Mouse (Mus musculus) hematopoietic stem cell, adult 5-6 weeks (primary cell): Measurements from ENCODE around the gene Gm3646. TPM values are rescaled to one million over a fixed set of nuclear protein-coding genes. Genes with fewer than 3 reads are reported as not detected.
A peak's percentile ranks its signal among the peaks of the same experiment; 100 is the strongest.

Experiments
- ATAC-seq, 2 experiments: fragments of 125-278 bp in 1 of 2; replicated peaks in 1 of 2; 2 replicates each; pipeline ENCODE4 v1.8.0; 2016 to 2017; ENCODE audit warnings: inconsistent platforms in 2 of 2, mild to moderate bottlenecking in 2 of 2, moderate number of reproducible peaks in 2 of 2, low read depth in 1 of 2, moderate TSS enrichment in 1 of 2; ENCODE audit not compliant: low FRiP score in 2 of 2, poor library complexity in 2 of 2, severe bottlenecking in 2 of 2, insufficient read depth in 1 of 2, low TSS enrichment in 1 of 2
- total RNA-seq: library from RNA; stranded (forward); fragments of 172-1452, 232-1000 nt; gene quantifications from 2 replicates; pipeline ENCODE4 v1.2.3, GENCODE M21; 2017

Gm3646 gene
- total RNA-seq, 1 experiment from 2014 or later, result not detected

GRCm38 (mm10) chr1:39759231-39760175 is 45.6 kb downstream of the Gm3646 start:
- no peak for ATAC-seq

- ATAC-seq, result no peak
These were observed 46.9 kb downstream of the Gm3646 start for GRCm38 (mm10) chr1:39758244-39758643.

DNA sequence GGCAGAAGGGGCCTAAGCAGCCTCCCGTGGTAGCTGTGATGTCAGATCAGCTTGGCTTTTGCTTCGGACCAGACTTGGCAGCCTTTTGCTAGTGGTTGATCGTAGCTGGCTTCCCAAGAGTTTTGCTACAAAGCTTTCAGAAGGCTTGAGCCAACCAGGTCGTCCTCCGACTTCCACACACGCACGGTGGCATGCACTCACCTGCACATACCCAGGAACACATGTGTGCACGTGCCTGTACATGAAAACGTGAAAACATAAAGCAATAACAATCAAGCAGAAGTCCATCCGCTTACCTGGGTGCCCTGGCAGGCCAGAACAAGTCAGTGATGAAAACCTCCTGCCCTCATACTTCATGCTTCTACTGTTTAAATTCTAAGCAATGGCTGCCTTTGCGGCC is 48.2 kb downstream of the Gm3646 start:
- ATAC-seq, result no peak

DNA sequence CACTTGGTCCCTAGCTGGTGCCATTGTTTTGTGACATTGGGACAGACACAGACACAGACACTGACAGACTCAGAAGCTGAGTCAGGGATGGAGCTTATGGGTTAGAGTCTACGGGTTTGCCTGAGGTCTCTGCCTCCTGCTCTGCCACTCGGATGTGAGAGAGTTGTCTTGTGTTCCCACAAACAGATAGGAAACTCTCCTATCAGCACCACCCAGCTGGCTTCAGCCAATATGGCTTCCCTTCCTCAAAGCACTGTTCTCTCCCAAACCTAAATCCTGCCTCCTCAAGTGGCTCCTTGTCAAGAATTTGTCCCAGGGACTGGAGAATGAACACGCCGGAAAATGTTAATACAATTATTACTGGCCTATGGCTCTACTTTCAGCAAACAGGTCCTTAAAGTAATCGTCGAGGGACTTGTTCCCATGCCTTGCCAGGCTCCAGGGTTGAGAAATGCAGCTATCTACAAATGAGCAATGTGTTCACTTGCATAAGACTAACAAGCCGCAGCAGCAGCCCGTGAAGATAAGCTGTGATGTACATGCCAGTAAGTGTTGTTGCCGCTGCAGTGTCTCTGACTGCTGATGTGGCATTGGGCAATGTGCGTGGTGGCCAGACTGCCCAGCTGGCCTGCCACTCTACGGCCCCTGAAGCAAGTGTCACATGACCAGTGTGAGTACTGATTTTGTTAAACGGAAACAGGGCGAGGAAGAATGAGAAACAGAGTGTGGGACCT is 50.7 kb downstream of the Gm3646 start:
- peak; percentile 25 to 56; a peak in 1 of 4 replicates for ATAC-seq

Other genes starting within 250 kb of the Gm3646 start
- gene Rnf149, start 227.9 kb downstream of the Gm3646 start, total RNA-seq, result 53.5 and 60.2 TPM in 2 replicates
- not detected in 2 replicates for gene Creg2, start 153.9 kb downstream of the Gm3646 start, total RNA-seq
- 0.65 and 3.3 TPM in 2 replicates for gene Rfx8, start 84.3 kb downstream of the Gm3646 start, total RNA-seq
- gene Map4k4, start 95.6 kb upstream of the Gm3646 start, total RNA-seq, result 222 and 231 TPM in 2 replicates